Mouse (Mus musculus) monocyte, adult 2 months (primary cell): ENCODE measurements around the gene Gm20388.
"Not testable (repeated sequence)": the region's sequence is repeated elsewhere in the genome, so short reads cannot be mapped to it uniquely, and the experiment has no call there.

Source experiments
- DNase-seq, 2 experiments: peaks; one replicate each; pipeline ENCODE4 v3.0.0; 2022; ENCODE audit warnings: low spot score in 2 of 2, low read depth in 1 of 2

The Gm20388 gene

GRCm38 (mm10) chr8:123807852-123808573, 3897.4 kb downstream of the Gm20388 start:
- DNase-seq, result no peak

DNA sequence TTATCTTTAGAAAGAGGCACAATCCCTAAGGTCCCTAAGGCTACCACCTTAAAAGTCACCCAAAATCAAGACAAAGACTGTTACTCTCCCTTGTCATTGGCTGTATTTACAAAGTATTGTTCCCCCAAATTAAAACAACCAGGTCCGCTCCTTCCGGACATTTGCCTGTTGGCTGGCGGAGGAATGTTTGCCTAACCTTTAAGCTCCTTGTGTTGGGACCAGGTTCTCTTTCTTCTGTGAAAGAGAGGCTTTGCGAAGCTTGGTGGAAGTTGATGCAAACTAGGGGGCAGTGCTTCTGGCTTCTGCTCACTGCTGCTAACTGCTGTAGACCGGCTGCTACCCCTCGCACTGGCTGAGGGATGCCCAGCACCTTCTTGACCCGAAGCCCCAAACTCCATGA, 3898.0 kb downstream of the Gm20388 start:
- DNase-seq, result no peak

- DNase-seq, result not testable (repeated sequence)
Observed at GRCm38 (mm10) chr8:123809342-123809741, 3898.7 kb downstream of the Gm20388 start.

GRCm38 (mm10) chr8:123812227-123812626, 3901.6 kb downstream of the Gm20388 start:
- DNase-seq, result no peak

- no peak for DNase-seq
Observed at GRCm38 (mm10) chr8:123813173-123813891, 3902.7 kb downstream of the Gm20388 start.

DNA sequence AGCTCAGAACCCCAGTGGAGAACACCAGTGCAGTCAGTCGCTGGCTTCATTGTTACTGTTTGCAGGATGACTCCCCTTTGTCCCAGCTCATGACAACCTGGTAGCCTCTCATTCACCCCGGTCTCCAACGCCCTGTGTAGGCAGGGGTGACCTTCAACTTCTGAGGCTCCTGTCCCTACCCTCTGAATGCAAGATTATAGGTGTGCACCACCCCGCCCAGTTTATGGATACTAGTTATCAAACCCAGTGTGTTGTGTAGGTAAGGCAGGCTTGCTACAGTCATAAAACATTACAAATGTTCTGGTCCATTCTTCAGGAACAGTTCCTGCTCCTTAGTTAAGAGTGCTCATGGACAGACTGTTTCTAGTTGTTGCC, 3903.2 kb downstream of the Gm20388 start:
- no peak for DNase-seq

DNA sequence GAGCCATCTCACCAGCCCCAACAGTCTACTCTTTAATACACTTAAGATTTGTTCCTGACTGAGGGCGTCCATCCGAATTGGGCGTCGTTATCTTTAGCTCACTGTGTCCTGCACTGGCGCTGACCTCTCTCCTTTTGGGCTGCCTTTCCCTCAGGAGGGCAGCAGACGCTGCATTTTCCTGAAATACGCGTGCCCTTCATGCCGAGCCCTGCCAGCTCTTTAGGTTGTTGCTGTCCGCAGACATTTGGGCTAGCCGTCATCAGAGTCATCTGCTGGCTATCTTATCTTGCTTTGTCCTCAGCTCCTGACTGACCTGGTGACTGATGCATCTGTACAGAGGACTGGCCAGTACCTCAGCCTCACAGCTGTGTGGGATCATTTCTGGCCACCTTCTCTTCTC, 3904.7 kb downstream of the Gm20388 start:
- DNase-seq, result no peak

DNA sequence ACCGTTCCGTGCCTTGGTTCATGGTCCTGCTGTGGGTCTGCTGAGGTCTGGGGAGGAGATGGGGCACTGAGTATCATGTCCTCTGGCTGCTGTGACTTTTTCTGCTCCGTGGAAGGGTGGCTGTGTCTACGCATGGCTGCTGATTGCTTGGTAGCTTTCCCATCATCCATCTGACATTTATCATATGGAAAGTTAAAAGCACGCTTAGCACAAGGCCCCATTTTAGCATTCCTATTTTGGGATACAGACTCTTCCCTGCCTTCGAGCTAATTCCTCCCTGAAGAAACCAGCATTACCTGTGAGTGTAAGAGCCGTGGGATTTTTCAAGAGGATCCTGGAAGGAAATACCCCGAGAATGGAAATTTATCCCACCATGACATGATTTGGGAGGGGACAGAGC, 3906.3 kb downstream of the Gm20388 start:
- no peak for DNase-seq

- DNase-seq, result no peak
Observed at GRCm38 (mm10) chr8:123817747-123818146, 3907.1 kb downstream of the Gm20388 start.

DNA sequence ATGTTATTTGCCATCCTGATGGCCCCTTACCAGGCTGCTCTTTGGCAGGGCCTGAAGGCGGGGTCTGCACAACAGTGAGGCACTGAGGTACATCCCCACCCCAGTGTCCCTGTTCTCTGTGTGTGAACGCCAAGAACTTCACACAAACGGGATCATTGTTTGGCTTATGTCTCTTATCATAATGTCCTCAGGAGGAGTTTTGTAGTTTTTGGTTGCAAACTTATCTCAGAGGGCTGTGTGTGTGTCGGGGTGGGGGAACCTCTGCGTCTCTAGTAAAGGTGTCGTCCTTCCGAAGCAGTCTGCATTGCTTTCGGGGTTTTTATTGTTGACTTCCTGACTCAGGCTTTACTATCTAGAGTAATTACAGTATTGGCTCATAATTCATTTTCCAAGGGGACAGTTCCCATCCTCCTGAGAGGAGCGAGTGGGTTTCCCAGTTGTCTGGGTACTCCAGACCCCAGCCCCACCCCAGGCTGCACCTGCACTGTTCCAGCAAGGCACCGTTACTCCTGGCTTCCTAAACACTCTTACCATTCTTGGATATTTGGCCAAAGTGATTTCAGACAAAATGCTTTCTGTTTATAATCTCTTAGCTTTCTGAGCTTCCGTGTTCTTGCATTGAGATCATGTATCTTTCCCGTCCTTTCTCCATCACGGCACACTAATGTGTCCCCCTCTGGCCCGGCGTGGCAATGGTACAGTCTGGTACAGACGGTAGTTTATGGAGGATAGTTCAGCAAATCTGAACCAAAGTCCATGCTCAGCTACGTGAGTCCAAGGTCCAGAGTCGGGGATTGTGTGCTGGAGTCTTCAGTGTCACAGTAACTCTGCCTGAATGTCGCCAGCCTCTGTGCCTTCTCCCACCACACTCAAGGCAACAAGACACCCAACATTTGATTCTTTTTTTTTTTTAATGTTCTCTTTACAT, 3909.3 kb downstream of the Gm20388 start:
- no peak for DNase-seq

DNA sequence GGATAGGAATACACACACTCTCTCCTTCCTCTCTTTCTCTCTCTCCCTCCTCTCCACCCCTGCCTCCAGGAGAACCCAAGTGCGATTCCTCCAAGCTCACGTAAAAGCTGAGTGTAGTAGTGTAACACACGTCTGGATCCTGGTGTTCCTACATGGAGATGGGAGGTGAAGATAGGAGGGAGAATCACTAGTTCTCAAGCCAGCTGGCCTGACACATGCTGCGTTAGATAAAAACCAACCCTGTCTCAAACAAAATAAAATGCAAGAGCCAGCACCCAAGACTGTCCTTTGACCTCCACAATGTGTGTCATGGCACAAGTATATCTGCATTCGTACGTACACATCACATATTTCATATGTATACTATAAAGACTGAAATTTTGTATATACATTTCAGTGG, 3910.1 kb downstream of the Gm20388 start:
- no peak for DNase-seq

DNA sequence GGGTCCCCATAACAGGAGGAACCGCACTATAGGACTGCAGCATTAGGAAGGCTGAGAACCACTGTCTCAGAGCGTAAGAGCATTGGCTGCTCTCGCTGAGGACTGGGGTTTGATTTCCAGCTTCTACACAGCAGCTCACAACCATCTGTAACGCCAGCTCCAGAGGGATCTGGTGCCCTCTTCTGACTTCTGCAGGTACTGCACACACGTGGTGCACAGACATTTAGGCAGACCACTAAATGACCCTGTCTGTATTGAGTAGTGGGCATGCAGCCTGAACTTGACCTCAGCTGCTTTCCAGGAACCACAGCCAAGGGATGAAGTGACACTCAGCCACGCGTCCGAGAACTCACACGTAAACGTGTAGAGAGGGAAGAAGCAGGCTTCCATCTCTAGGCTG, 3912.5 kb downstream of the Gm20388 start:
- no peak for DNase-seq

DNA sequence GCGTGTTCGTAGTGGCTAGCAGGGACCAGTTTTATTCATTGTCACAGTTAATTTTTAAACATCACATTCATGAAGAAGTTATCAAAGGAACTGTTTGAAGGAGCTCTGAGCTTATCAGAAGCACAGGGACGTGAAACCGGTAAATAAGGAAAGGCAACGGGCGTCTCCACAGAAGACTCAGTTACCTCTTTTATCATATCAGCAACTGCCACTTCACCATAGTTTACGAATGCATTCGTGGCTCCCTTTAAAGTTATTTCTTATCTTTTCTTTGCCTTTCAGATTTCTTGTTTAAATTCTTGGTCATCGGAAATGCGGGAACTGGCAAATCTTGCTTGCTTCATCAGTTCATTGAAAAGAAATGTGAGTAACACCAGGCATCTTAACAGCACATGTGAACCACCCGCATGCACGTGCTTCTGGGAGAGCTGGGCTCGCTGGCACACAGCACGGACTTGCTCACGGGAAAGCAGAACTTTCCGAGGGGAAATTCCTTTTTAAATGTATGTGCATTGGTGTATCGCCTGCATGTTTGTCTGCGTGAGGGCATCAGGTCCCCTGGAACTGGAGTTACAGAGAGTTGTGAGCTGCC, 3913.0 kb downstream of the Gm20388 start:
- DNase-seq, result no peak

DNA sequence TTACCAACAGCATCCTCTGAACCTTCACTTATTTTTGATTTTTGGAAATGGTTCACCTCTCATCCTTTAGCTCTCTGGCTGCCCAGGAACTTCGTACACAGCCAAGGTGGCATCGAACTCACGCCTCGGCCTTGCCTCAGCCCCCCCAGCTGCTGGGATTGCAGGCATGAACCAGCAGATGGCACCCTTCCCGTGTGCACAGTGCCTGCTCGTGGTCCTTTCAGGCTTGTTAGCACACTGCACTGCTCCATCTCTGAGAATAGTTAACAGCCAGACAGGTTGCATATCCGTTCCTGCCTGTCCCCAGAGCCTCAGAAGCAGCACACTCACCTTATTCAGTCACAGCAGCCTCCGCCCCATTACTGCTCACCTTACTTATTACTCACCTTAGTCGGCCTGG, 3915.4 kb downstream of the Gm20388 start:
- no peak for DNase-seq

- no peak for DNase-seq
Observed at GRCm38 (mm10) chr8:123826758-123827157, 3916.1 kb downstream of the Gm20388 start.

- no peak for DNase-seq
Observed at GRCm38 (mm10) chr8:123827523-123827922, 3916.9 kb downstream of the Gm20388 start.

GRCm38 (mm10) chr8:123832757-123833156, 3922.1 kb downstream of the Gm20388 start:
- DNase-seq, result peak in 1 of 2 experiments; percentile 9

DNA sequence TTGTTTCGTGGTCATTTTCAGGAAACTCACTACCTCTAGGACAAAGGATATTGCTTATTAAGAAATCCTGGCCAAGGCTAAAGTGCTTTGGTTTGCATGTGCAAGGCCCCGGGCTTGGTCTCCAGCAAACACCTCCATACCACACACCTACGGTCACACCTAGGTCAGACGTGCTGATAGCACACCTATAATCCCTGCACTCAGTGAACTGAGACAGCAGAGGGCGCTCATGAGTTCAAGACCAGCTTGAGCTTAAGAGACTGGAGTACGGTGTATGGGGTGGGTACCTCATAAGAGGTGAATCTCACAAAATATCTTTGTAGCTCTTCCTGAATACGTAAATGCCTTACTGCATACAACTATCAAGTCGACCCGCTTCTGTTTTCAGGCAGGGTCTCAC, 3924.8 kb downstream of the Gm20388 start:
- DNase-seq, result peak in 1 of 2 experiments; percentile 18

DNA sequence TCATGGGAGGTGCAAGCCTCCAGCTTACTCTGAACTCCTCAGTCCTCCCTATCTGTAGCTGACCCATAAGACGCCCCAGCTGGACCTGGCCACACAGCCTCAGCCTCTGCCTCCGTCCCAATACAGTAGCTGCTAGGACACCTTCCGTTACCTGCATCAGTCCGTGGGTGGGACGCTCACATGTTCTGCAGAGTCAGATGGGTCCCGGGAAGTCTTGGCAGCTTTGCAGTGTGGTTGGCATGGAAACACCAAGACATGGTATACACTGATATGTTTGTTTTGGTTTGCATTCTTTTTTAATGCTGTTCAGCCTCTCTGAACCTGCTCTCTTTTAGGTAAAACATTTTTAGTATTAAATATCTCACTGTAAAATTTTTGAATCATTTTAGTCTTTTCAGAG, 3925.7 kb downstream of the Gm20388 start:
- DNase-seq, result no peak

DNA sequence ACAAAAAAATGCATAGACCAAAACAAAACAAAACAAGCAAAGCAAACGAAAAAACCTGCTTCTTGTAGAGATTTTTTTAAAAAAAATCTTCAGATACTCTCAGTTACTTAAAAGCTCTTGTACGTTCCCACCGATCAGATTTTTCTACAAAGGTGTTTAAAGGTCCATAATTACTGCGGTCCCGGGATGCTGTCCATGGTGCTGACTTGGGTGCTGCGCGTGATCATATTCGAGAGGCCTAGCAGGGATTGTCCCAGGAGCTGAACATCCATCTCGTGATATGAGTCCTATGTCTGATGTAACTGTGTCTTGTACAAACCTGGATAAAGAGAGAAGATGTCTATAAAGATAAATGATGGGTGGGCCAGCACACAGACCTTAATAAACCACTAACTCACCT, 3927.9 kb downstream of the Gm20388 start:
- DNase-seq, result no peak
